Mouse (Mus musculus) lung, postnatal 0 days (tissue): ENCODE data around the gene Ssh2.

Experiments used
- CTCF ChIP-seq: IDR thresholded peaks from 2 replicates; pipeline ENCODE4 v1.5.1; 2016; ENCODE audit warnings: antibody characterized with exemption, mild to moderate bottlenecking
- EP300 ChIP-seq: IDR thresholded peaks from 2 replicates; pipeline ENCODE4 v1.6.1; 2016; ENCODE audit warnings: antibody characterized with exemption, mild to moderate bottlenecking, control low read depth

- TF ChIP-seq EP300 (no peak), CTCF (no peak)
Measured at GRCm38 (mm10) chr11:77507426-77507825, 291.3 kb downstream of the Ssh2 start.
